Mouse (Mus musculus) G1E (cell line): ENCODE measurements around the gene Tesmin.

Source experiments
- CTCF ChIP-seq: IDR thresholded peaks from 2 replicates; pipeline ENCODE4 v1.5.1; 2012; ENCODE audit warnings: low read depth, low read length, inconsistent platforms, mixed read lengths
- GATA1 ChIP-seq: IDR thresholded peaks from 2 replicates; pipeline ENCODE4 v1.6.1; 2012; ENCODE audit warnings: borderline replicate concordance, low read length, inconsistent platforms, mixed read lengths
- POLR2AphosphoS5 ChIP-seq: IDR thresholded peaks from 2 replicates; pipeline ENCODE4 v1.6.1; 2012; ENCODE audit warnings: low read depth, low read length, inconsistent platforms; ENCODE audit not compliant: insufficient replicate concordance
- TAL1 ChIP-seq: conservative IDR thresholded peaks from 2 replicates; pipeline ENCODE4 v1.6.1; 2012; ENCODE audit warnings: low read depth, low read length, inconsistent platforms, mixed read lengths

DNA sequence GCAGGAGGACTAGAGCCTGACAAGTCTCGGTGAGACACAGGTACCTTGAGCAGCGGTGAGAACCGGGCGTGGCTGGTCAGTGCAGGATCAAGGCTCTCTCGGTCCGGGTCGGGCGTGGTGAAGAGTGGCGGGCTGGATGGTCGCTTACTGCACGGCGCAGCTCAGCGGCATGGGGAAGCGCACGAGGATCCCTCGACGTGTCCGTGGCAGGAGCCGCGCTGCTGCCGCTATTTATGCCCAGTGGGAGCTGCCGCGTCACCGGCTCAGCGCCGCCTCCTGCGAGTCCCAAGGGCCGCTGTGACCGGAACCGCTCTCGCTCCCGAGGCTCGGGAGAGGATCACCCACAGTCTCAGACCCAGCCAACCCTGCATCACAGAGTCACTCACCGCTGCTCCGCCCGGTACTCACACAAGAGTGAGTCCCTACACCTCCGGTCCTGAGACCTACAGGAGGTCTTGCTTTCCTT, 25.6 kb downstream of the Tesmin start, which contains the start of gene Gal:
- no peak for TF ChIP-seq CTCF
- no peak for TF ChIP-seq GATA1
- no peak for TF ChIP-seq POLR2AphosphoS5
- TF ChIP-seq TAL1: no peak
